Mouse (Mus musculus) limb, embryonic 11.5 days (tissue): ENCODE results near the gene Usp9x. TPM values are rescaled to one million over a fixed set of nuclear protein-coding genes. Genes with fewer than 3 reads are reported as not detected.

Source experiments
- ATAC-seq: fragments of 200-750 bp; cut with Nextera tagmentation; 2 replicates; pipeline ENCODE4 v1.8.0; 2017; ENCODE audit warnings: low read depth; ENCODE audit not compliant: insufficient number of reproducible peaks, low FRiP score, low TSS enrichment
- DNase-seq: peaks from one replicate; pipeline ENCODE4 v3.0.0-alpha.2; 2015; ENCODE audit warnings: low spot score
- H3K27ac ChIP-seq: fragments of 300-500 bp; sonication (generic); replicated peaks from 2 replicates; pipeline ENCODE4 v1.5.1; 2014; ENCODE audit warnings: low read depth, mild to moderate bottlenecking, low read length
- H3K27me3 ChIP-seq: fragments of 300-500 bp; sonication (generic); 2 replicates; pipeline ENCODE4 v1.6.1; 2014; ENCODE audit warnings: mild to moderate bottlenecking, low read length, mixed read lengths; ENCODE audit not compliant: control insufficient read depth, insufficient read depth
- H3K36me3 ChIP-seq: fragments of 300-500 bp; sonication (generic); 2 replicates; pipeline ENCODE4 v1.6.1; 2014; ENCODE audit warnings: mild to moderate bottlenecking, low read length, moderate library complexity, mixed read lengths; ENCODE audit not compliant: control insufficient read depth, insufficient read depth
- H3K4me1 ChIP-seq: fragments of 300-500 bp; sonication (generic); 2 replicates; pipeline ENCODE4 v1.6.1; 2014; ENCODE audit warnings: low read length, mixed read lengths; ENCODE audit not compliant: control insufficient read depth, insufficient read depth
- H3K4me2 ChIP-seq: fragments of 300-500 bp; sonication (generic); 2 replicates; pipeline ENCODE4 v1.6.1; 2014; ENCODE audit warnings: low read depth, mild to moderate bottlenecking, moderate library complexity; ENCODE audit not compliant: severe bottlenecking
- H3K4me3 ChIP-seq: fragments of 300-500 bp; sonication (generic); 2 replicates; pipeline ENCODE4 v1.5.1; 2014; ENCODE audit warnings: low read depth, low read length
- H3K9ac ChIP-seq: fragments of 300-500 bp; sonication (generic); 2 replicates; pipeline ENCODE4 v1.6.1; 2014; ENCODE audit warnings: mild to moderate bottlenecking, low read length
- H3K9me3 ChIP-seq: fragments of 300-500 bp; sonication (generic); 2 replicates; pipeline ENCODE4 v1.6.1; 2016; ENCODE audit warnings: low read length; ENCODE audit not compliant: control insufficient read depth
- WGBS: fragments of 180-500 bp; shearing (Covaris S2); extraction: QIAGEN DNeasy Blood & Tissue Kit; methylation state at CpG from one replicate; pipeline ENCODE4 v1.1.7; 2014; 5-methylcytosine and 5-hydroxymethylcytosine counted together
- polyA plus RNA-seq: library from polyadenylated mRNA; unstranded; fragments of >200 nt; fragmentation: Nextera tagmentation; extraction: Ambion mirVana; gene quantifications from 2 replicates; pipeline ENCODE4 v1.2.1, GENCODE M21; 2014

Gene Usp9x
- polyA plus RNA-seq, 1 experiment from 2014 or later = 50.8 TPM

DNA sequence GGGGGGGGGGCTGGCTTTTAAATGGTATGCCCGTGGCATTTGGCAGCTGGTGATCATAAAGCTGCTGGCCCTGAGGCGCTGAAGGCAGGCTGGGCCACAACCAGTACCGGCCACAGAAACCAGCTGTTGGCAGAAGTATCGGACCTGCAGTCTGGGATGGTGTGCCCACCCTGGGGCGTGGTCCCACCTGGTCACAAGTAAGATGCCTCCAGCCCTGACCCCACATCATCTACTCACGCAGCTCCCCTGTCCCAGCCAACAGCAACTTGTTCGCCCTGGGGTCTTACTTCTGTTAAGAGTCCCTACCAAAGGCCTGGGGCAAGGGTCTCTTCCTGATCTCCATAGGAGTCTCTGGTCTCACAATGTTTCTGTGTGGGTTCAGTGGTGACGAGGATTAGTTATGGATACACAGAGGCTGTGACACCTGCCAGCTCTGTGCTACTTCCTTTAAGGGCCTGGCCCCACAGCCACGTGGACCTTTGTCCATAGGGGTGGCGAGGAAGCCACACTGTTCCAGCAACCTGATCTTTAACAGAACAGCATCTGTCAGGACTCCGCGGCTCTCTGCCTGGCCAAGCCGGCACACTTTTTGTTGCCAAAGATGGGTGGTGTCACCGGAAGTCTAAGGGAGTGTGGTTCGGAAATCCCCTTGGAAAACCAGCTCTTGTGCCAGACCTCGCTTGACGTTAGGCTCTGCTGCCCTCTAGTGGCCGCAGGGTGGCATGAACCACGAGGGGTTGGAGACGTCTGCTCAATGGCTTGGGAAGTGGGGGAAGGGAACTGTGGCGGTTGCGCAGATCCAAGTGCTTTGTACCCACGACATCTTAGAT is 136.4 kb downstream of the Usp9x start:
- peak overlapping the region; percentile 45; the same call in 1 of the 2 replicates for H3K9ac ChIP-seq
- ATAC-seq (peak; percentile 85), DNase-seq (peak; percentile 95)
- H3K27me3 ChIP-seq = 0 out of 2 replicates have a peak, but pooled peaks cover 3% of the 10 kb centered on the region
- no peak overlapping the region for H3K27ac ChIP-seq
- H3K4me3 ChIP-seq = no peak overlapping the region
- 28% methylated on average over 23 of the region's 23 CpGs for WGBS
- H3K9me3 ChIP-seq = no peaks in the 10 kb centered on the region
- no peaks in the 10 kb centered on the region for H3K4me1 ChIP-seq
- H3K36me3 ChIP-seq = no peaks in the 10 kb centered on the region
- 0 out of 2 replicates have a peak overlapping the region, but pooled peaks have one; percentile 12 for H3K4me2 ChIP-seq

DNA sequence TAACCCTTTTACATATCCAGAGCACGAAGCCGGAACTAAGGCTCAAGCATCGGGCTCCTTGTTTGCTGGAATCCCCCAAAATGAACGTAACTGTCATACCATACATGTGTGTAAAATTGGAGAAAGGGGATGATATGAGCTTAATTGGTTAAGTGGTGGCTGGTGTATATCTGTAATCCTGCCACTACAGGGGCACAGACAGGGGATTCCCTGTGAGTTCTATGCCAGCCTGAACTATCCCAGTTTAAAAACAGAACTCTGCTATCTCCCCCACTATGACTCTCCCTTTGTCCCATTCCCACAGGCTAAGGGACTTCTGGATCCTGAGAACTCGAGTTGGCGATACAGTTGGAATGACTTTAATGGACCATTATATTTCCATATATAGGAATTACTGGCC is 137.1 kb downstream of the Usp9x start:
- H3K9ac ChIP-seq = peak overlapping the region; percentile 45; the same call in 1 of the 2 replicates
- peak overlapping the region; percentile 29; the same call in 1 of the 2 replicates for H3K4me2 ChIP-seq
- ATAC-seq = no peak
- H3K27ac ChIP-seq = no peak overlapping the region
- H3K9me3 ChIP-seq = no peaks in the 10 kb centered on the region
- DNase-seq = no peak
- no peaks in the 10 kb centered on the region for H3K4me1 ChIP-seq
- no peak overlapping the region for H3K4me3 ChIP-seq
- 35% methylated on average over 6 of the region's 6 CpGs for WGBS
- H3K27me3 ChIP-seq = 0 out of 2 replicates have a peak, but pooled peaks cover 3% of the 10 kb centered on the region
- no peaks in the 10 kb centered on the region for H3K36me3 ChIP-seq

DNA sequence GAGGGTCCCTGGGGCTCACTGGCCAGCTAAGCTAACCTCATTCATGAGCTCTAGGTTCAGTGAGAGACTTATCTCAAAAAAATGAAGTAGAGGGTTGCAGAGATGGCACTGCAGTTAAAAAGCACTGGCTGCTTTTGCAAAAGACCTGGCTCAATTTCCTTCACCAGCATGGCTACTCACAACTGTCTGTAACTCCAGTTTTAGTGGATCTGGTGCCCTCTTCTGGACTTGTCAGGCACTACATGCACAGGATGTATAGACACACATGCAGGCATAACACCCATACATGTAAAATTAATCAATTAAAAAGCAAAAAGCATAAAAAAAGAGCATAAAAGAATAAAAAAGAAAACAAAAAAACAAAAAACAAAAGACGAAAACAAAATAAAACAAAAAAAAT is 143.0 kb downstream of the Usp9x start:
- Histone ChIP-seq H3K4me1 (no peaks in the 10 kb centered on the region), H3K9ac (no peak overlapping the region), H3K9me3 (no peaks in the 10 kb centered on the region), H3K4me2 (no peak overlapping the region), H3K27me3 (no peaks in the 10 kb centered on the region), H3K36me3 (no peaks in the 10 kb centered on the region), H3K4me3 (no peak overlapping the region), H3K27ac (no peak overlapping the region)
- DNase-seq = no peak
- no peak for ATAC-seq
- 67% methylated on average over 1 of the region's 1 CpGs for WGBS

Other genes starting within 250 kb of the Usp9x start
- 190 and 215 TPM in 2 replicates for gene Ddx3x, start 209.5 kb downstream of the Usp9x start, polyA plus RNA-seq